Mouse (Mus musculus) testis, adult 2 months (tissue): Measurements from ENCODE around the gene Sytl1.

Source experiments
- CTCF ChIP-seq: fragments of 200-500 bp; IDR thresholded peaks from 2 replicates; pipeline ENCODE4 v1.5.1; 2012; ENCODE audit warnings: low read depth, mild to moderate bottlenecking, inconsistent platforms, low read length, moderate library complexity; ENCODE audit not compliant: control insufficient read depth, insufficient read depth, insufficient replicate concordance
- POLR2A ChIP-seq: fragments of 200-500 bp; IDR thresholded peaks from 2 replicates; pipeline ENCODE4 v1.6.1; 2012; ENCODE audit warnings: low read depth, mild to moderate bottlenecking, inconsistent platforms, low read length, moderate library complexity; ENCODE audit not compliant: control insufficient read depth

DNA sequence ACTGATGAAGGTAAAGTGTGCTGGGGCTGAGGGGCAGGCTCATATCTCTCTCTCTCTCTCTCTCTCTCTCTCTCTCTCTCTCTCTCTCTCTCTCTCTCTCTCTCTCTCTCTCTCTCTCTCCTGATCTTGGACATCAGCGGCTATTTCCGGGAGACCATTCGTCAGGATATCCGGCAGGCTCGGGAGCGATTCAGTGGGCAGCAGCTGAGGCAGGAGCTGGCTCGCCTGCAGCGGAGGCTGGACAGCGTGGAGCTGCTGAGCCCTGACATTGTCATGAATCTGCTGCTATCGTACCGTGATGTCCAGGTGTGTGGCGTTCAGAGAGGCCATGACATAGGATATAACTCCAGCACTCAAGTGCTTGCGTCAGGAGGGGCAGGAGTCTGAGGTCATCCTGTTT, 19.4 kb downstream of the Sytl1 start:
- TF ChIP-seq POLR2A, result no peak
- no peak for TF ChIP-seq CTCF
